In the genomic region with DNA sequence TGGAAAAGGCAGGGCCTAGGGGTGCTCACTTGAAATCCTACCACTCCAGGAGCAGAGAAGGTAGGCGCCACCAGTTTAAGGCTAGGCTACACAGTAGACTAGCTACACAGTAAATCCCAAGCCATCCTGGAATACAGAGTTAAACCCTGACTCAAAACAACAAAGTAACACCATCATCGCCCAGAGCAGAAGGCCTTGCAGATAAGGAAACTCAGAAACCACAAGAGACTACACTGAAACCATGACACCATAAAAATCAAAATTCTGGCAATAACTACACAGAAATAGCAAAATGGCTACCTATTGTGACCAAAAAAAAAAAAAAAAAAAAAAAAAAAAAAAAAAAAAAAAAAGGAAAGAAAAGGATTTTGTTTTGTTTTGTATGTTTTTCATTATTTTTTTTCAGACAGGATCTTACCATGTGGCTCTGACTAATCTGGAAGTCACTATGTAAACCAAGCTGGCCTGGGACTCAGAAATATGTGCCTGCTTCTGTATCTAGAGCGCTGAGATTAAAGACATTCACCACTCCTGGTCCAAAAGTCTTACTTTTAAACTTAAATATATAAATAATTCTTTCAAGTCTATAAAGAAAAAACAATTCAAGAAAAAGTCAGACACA, we compare ENCODE assay signal across 21 mouse cellular contexts. TPM values are rescaled to one million over a fixed set of nuclear protein-coding genes. Genes with fewer than 3 reads are reported as not detected.
DNase-seq lines count a peak whose midpoint lies in the region; ATAC-seq and TF ChIP-seq lines count a peak whose summit lies in the region.
"Had no signal": no experiment of that assay in that cellular context is flagged by ENCODE, and none has a peak within 500 bp of the region (broad histone marks: within the 10 kb centered on the region; RNA-seq: fewer than 3 reads in every experiment).

No protein-coding gene starts in this region.

- WGBS in heart, embryonic 10.5 days: 80% methylated on average over 3 of the region's 3 CpGs
- WGBS in heart, adult 2 months: 82% methylated on average over 3 of the region's 3 CpGs
- 46% methylated on average over 3 of the region's 3 CpGs for WGBS in liver, embryonic 16.5 days (ENCODE audit: insufficient replicate concordance)
- WGBS in forebrain, embryonic 16.5 days: 91% methylated on average over 3 of the region's 3 CpGs

- H3K4me2 ChIP-seq in liver, embryonic 16.5 days (ENCODE audit: low read depth, low read length): peak overlapping the region; percentile 45
- H3K4me2 ChIP-seq in forebrain, embryonic 16.5 days (ENCODE audit: low read length): no peak overlapping the region

- H3K9me3 ChIP-seq in heart, embryonic 10.5 days: no peaks in the 10 kb centered on the region
- H3K9me3 ChIP-seq in G1E (replicated peaks): no peaks in the 10 kb centered on the region
- H3K9me3 ChIP-seq in liver, embryonic 16.5 days (replicated peaks; ENCODE audit: control insufficient read depth, low read length): no peaks in the 10 kb centered on the region
- no peaks in the 10 kb centered on the region for H3K9me3 ChIP-seq in forebrain, embryonic 16.5 days (ENCODE audit: control insufficient read depth, low read length)
- H3K9me3 ChIP-seq: forebrain, embryonic 13.5 days; limb, embryonic 12.5 days had no signal

- no peak for TF ChIP-seq EP300 in heart, adult 2 months (IDR thresholded peaks at IDR 0.05; ENCODE audit: insufficient read depth, low read depth, low read length)

- intact Hi-C loops in heart, adult 2 months (cut with DNase I): loop anchor here (5.0 kb wide), 1 partner anchor 43 kb away; a partner anchor contains a TSS
- intact Hi-C loops in left cerebral cortex, postnatal 25 days (cut with DNase I): no loop called here

- no peak overlapping the region for H3K9ac ChIP-seq in heart, adult 2 months (ENCODE audit: low read depth, low read length)
- peak overlapping the region; percentile 68 for H3K9ac ChIP-seq in liver, embryonic 16.5 days (ENCODE audit: low read depth, low read length)
- no peak overlapping the region for H3K9ac ChIP-seq in forebrain, embryonic 16.5 days (replicated peaks; ENCODE audit: low read depth, low read length)
- H3K9ac ChIP-seq: limb, embryonic 12.5 days had no signal

- no peak for TF ChIP-seq CTCF in heart, adult 2 months (IDR thresholded peaks at IDR 0.05)
- no peak for TF ChIP-seq CTCF in G1E (IDR thresholded peaks at IDR 0.05; ENCODE audit: low read depth, low read length)

- H3K36me3 ChIP-seq in heart, embryonic 10.5 days: peaks cover 18% of the 10 kb centered on the region
- H3K36me3 ChIP-seq in heart, adult 2 months (ENCODE audit: control insufficient read depth, insufficient read depth, low read length): peaks cover 3% of the 10 kb centered on the region; the same call in 1 of the 2 replicates
- H3K36me3 ChIP-seq in G1E (replicated peaks): peaks cover 47% of the 10 kb centered on the region
- H3K36me3 ChIP-seq in liver, embryonic 16.5 days (ENCODE audit: control insufficient read depth, insufficient read depth): peaks cover 4% of the 10 kb centered on the region; the same call in 1 of the 2 replicates
- peaks cover 1% of the 10 kb centered on the region; the same call in 1 of the 2 replicates for H3K36me3 ChIP-seq in forebrain, embryonic 16.5 days (ENCODE audit: control insufficient read depth, insufficient read depth)

- no peak for TF ChIP-seq POLR2A in heart, adult 2 months (IDR thresholded peaks at IDR 0.05; ENCODE audit: insufficient read depth, low read depth, low read length)

- H3K4me3 ChIP-seq in heart, embryonic 10.5 days: no peak overlapping the region
- no peak overlapping the region for H3K4me3 ChIP-seq in heart, adult 2 months
- H3K4me3 ChIP-seq in G1E (ENCODE audit: low read depth, low read length): no peak overlapping the region
- H3K4me3 ChIP-seq in liver, embryonic 16.5 days (ENCODE audit: low read depth, low read length): no peak overlapping the region
- H3K4me3 ChIP-seq in forebrain, embryonic 16.5 days (replicated peaks; ENCODE audit: low read length): no peak overlapping the region
- H3K4me3 ChIP-seq: forebrain, embryonic 13.5 days; limb, embryonic 12.5 days had no signal

- H3K79me2 ChIP-seq in heart, adult 2 months (replicated peaks; ENCODE audit: control insufficient read depth, insufficient read depth, low read length): peaks cover 7% of the 10 kb centered on the region

- peak overlapping the region; percentile 75 for H3K27ac ChIP-seq in heart, embryonic 10.5 days
- no peak overlapping the region for H3K27ac ChIP-seq in heart, adult 2 months
- H3K27ac ChIP-seq in liver, embryonic 16.5 days (ENCODE audit: low read length): peak overlapping the region; percentile 99
- H3K27ac ChIP-seq in forebrain, embryonic 16.5 days (ENCODE audit: low read length): no peak overlapping the region
- H3K27ac ChIP-seq: forebrain, embryonic 13.5 days had no signal

- H3K27me3 ChIP-seq in heart, embryonic 10.5 days (ENCODE audit: insufficient read depth, poor library complexity, severe bottlenecking): no peaks in the 10 kb centered on the region; the same call in 1 of the 2 replicates
- no peaks in the 10 kb centered on the region for H3K27me3 ChIP-seq in heart, adult 2 months (ENCODE audit: control insufficient read depth, insufficient read depth, low read length)
- no peaks in the 10 kb centered on the region for H3K27me3 ChIP-seq in G1E (ENCODE audit: insufficient read depth, low read length)
- no peaks in the 10 kb centered on the region for H3K27me3 ChIP-seq in liver, embryonic 16.5 days (ENCODE audit: control insufficient read depth, insufficient read depth, low read depth, low read length)
- no peaks in the 10 kb centered on the region for H3K27me3 ChIP-seq in forebrain, embryonic 16.5 days (replicated peaks; ENCODE audit: control insufficient read depth, insufficient read depth, low read length)
- H3K27me3 ChIP-seq: limb, embryonic 12.5 days had no signal

- ATAC-seq in G1E (ENCODE audit: extremely low read depth, insufficient number of reproducible peaks, low FRiP score, poor library complexity, severe bottlenecking): peak; percentile 77
- peak; percentile 60 for ATAC-seq in erythroid progenitor cell, adult 5-6 weeks (replicated peaks; ENCODE audit: low FRiP score, poor library complexity, severe bottlenecking)
- ATAC-seq in liver, embryonic 16.5 days (ENCODE audit: low read depth): peak; percentile 73
- no peak for ATAC-seq in forebrain, embryonic 16.5 days
- ATAC-seq: forebrain, embryonic 13.5 days had no signal

- DNase-seq in heart, embryonic 10.5 days (ENCODE audit: low spot score): no peak
- no peak for DNase-seq in heart, adult 2 months
- peak; percentile 57 for DNase-seq in G1E (ENCODE audit: low spot score)
- no peak for DNase-seq in adrenal gland, adult 8-10 months
- DNase-seq in left cerebral cortex, postnatal 25 days (ENCODE audit: low spot score in 2 of 2): no peak
- DNase-seq: adrenal gland, postnatal 14 days; B cell, adult 2 months; cerebellum, adult 11-12 months; gastrocnemius, postnatal 25 days; heart, postnatal 36 days; kidney, postnatal 14 days; lung, postnatal 14 days; right cerebral cortex, postnatal 14 days; thymus, adult 2 months had no signal

- H3K4me1 ChIP-seq in heart, embryonic 10.5 days: peaks cover 20% of the 10 kb centered on the region
- H3K4me1 ChIP-seq in heart, adult 2 months (ENCODE audit: control insufficient read depth, insufficient read depth, low read length): peaks cover 3% of the 10 kb centered on the region
- H3K4me1 ChIP-seq in G1E (ENCODE audit: insufficient read depth, low read depth, low read length): peaks cover 73% of the 10 kb centered on the region
- H3K4me1 ChIP-seq in liver, embryonic 16.5 days (ENCODE audit: control insufficient read depth, low read depth, low read length): peaks cover 59% of the 10 kb centered on the region
- H3K4me1 ChIP-seq in forebrain, embryonic 16.5 days (replicated peaks; ENCODE audit: control insufficient read depth, insufficient read depth, low read length): peaks cover 16% of the 10 kb centered on the region

RNA-seq across cellular contexts. Expression of a gene that starts 2.3 kb away (rescaled TPM):
- polyA plus RNA-seq in heart, embryonic 10.5 days (2016; fragmentation: Nextera tagmentation; extraction: Ambion mirVana): 43.8 and 44.5 TPM in 2 replicates
- total RNA-seq in heart, adult 2 months (2021): 10 to 100 TPM; 27.1 to 27.2 TPM
- polyA plus RNA-seq in heart, adult 2 months (2012; rRNA removed): 59.5 and 79.9 TPM in 2 replicates
- total RNA-seq in G1E (2014; fragmentation: Nextera tagmentation): 90.6 and 121 TPM in 2 replicates
- 26.3 and 27.0 TPM in 2 replicates for total RNA-seq in G1E (2017)
- polyA plus RNA-seq in G1E (2012): 106 and 134 TPM in 2 replicates
- total RNA-seq in erythroid progenitor cell, adult 5-6 weeks (2015; ENCODE audit: low replicate concordance): 75.9 and 106 TPM in 2 replicates
- 143 and 155 TPM in 2 replicates for total RNA-seq in erythroid progenitor cell, adult 5-6 weeks (2017; ENCODE audit: low replicate concordance)
- 30.8 and 31.5 TPM in 2 replicates for polyA plus RNA-seq in liver, embryonic 16.5 days (2015; fragmentation: Nextera tagmentation; extraction: Ambion mirVana)
- 52.2 and 56.7 TPM in 2 replicates for polyA plus RNA-seq in forebrain, embryonic 16.5 days (2015; fragmentation: Nextera tagmentation; extraction: Ambion mirVana)
- total RNA-seq in adrenal gland, adult 8-10 months (2022): 100 to 1,000 TPM in 2 of 4 experiments, 10 to 100 TPM in 2; 72.8 to 122 (median 105) TPM
- total RNA-seq in left cerebral cortex, postnatal 25 days (2021): 10 to 100 TPM; 42.5 to 50.0 TPM

RNA-seq across cellular contexts. Expression of a gene that starts 11.0 kb away (rescaled TPM):
- 8,501 and 9,179 TPM in 2 replicates for polyA plus RNA-seq in heart, embryonic 10.5 days (2016; fragmentation: Nextera tagmentation; extraction: Ambion mirVana)
- not detected for total RNA-seq in heart, adult 2 months (2021)
- not detected in 2 replicates for polyA plus RNA-seq in heart, adult 2 months (2012; rRNA removed)
- total RNA-seq in G1E (2014; fragmentation: Nextera tagmentation) (not detected in 2 replicates), G1E (2017) (not detected in 2 replicates)
- 0.09 TPM in 1 of 2 replicates, not detected in the other for polyA plus RNA-seq in G1E (2012)
- total RNA-seq in erythroid progenitor cell, adult 5-6 weeks (2015; ENCODE audit: low replicate concordance): not detected in 2 replicates
- not detected in 2 replicates for total RNA-seq in erythroid progenitor cell, adult 5-6 weeks (2017; ENCODE audit: low replicate concordance)
- 43.7 and 47.4 TPM in 2 replicates for polyA plus RNA-seq in liver, embryonic 16.5 days (2015; fragmentation: Nextera tagmentation; extraction: Ambion mirVana)
- 9.4 and 11.3 TPM in 2 replicates for polyA plus RNA-seq in forebrain, embryonic 16.5 days (2015; fragmentation: Nextera tagmentation; extraction: Ambion mirVana)
- total RNA-seq in adrenal gland, adult 8-10 months (2022): not detected
- not detected for total RNA-seq in left cerebral cortex, postnatal 25 days (2021)
- total RNA-seq: adrenal gland, postnatal 14 days; gastrocnemius, postnatal 25 days; heart, postnatal 36 days; layer of hippocampus, postnatal 10 days; neutrophil, adult 5-6 weeks had no signal

RNA-seq across cellular contexts. Expression of a gene that starts 18.1 kb away (rescaled TPM):
- 4,954 and 6,566 TPM in 2 replicates for polyA plus RNA-seq in heart, embryonic 10.5 days (2016; fragmentation: Nextera tagmentation; extraction: Ambion mirVana)
- total RNA-seq in heart, adult 2 months (2021): over 10,000 TPM in 1 of 2 experiments, 1,000 to 10,000 TPM in 1; 5,353 to 37,215 TPM
- polyA plus RNA-seq in heart, adult 2 months (2012; rRNA removed): 3,162 and 34,446 TPM in 2 replicates
- total RNA-seq in G1E (2014; fragmentation: Nextera tagmentation): 230 and 2,260 TPM in 2 replicates
- total RNA-seq in G1E (2017): 242 and 325 TPM in 2 replicates
- 3,927 and 4,410 TPM in 2 replicates for polyA plus RNA-seq in G1E (2012)
- total RNA-seq in erythroid progenitor cell, adult 5-6 weeks (2015; ENCODE audit: low replicate concordance): 47,098 and 48,818 TPM in 2 replicates
- 9,652 and 12,236 TPM in 2 replicates for total RNA-seq in erythroid progenitor cell, adult 5-6 weeks (2017; ENCODE audit: low replicate concordance)
- polyA plus RNA-seq in liver, embryonic 16.5 days (2015; fragmentation: Nextera tagmentation; extraction: Ambion mirVana): 72,809 and 72,929 TPM in 2 replicates
- polyA plus RNA-seq in forebrain, embryonic 16.5 days (2015; fragmentation: Nextera tagmentation; extraction: Ambion mirVana): 2,173 and 2,648 TPM in 2 replicates
- total RNA-seq in adrenal gland, adult 8-10 months (2022): 1,000 to 10,000 TPM in 1 of 4 experiments, 100 to 1,000 TPM in 3; 803 to 2,295 (median 899) TPM
- total RNA-seq in left cerebral cortex, postnatal 25 days (2021): 100 to 1,000 TPM; 501 to 528 TPM

RNA-seq across cellular contexts. Expression of a gene that starts 21.5 kb away (rescaled TPM):
- polyA plus RNA-seq in heart, embryonic 10.5 days (2016; fragmentation: Nextera tagmentation; extraction: Ambion mirVana): 13.9 and 16.8 TPM in 2 replicates
- 1 to 10 TPM in 1 of 2 experiments, under 1 TPM in 1; 0.70 to 2.4 TPM for total RNA-seq in heart, adult 2 months (2021)
- 1.5 and 3.8 TPM in 2 replicates for polyA plus RNA-seq in heart, adult 2 months (2012; rRNA removed)
- total RNA-seq in G1E (2014; fragmentation: Nextera tagmentation) (9.1 and 11.6 TPM in 2 replicates), G1E (2017) (0.41 and 0.87 TPM in 2 replicates)
- 0.70 and 0.87 TPM in 2 replicates for polyA plus RNA-seq in G1E (2012)
- 247 and 301 TPM in 2 replicates for total RNA-seq in erythroid progenitor cell, adult 5-6 weeks (2015; ENCODE audit: low replicate concordance)
- 56.8 and 86.4 TPM in 2 replicates for total RNA-seq in erythroid progenitor cell, adult 5-6 weeks (2017; ENCODE audit: low replicate concordance)
- polyA plus RNA-seq in liver, embryonic 16.5 days (2015; fragmentation: Nextera tagmentation; extraction: Ambion mirVana): 158 and 159 TPM in 2 replicates
- polyA plus RNA-seq in forebrain, embryonic 16.5 days (2015; fragmentation: Nextera tagmentation; extraction: Ambion mirVana): 3.3 and 4.1 TPM in 2 replicates
- not detected for total RNA-seq in adrenal gland, adult 8-10 months (2022)
- total RNA-seq in left cerebral cortex, postnatal 25 days (2021): under 1 TPM in 1 of 2 experiments, not detected in 1; 0.73 TPM
- total RNA-seq: gastrocnemius, postnatal 25 days had no signal

RNA-seq across cellular contexts. Expression of a gene that starts 31.1 kb away (rescaled TPM):
- polyA plus RNA-seq in heart, embryonic 10.5 days (2016; fragmentation: Nextera tagmentation; extraction: Ambion mirVana): 9,075 and 12,184 TPM in 2 replicates
- over 10,000 TPM in 1 of 2 experiments, 1,000 to 10,000 TPM in 1; 4,976 to 34,253 TPM for total RNA-seq in heart, adult 2 months (2021)
- 9,938 and 81,467 TPM in 2 replicates for polyA plus RNA-seq in heart, adult 2 months (2012; rRNA removed)
- total RNA-seq in G1E (2014; fragmentation: Nextera tagmentation) (268 and 4,240 TPM in 2 replicates), G1E (2017) (683 and 890 TPM in 2 replicates)
- polyA plus RNA-seq in G1E (2012): 1,087 and 1,500 TPM in 2 replicates
- 80,494 and 89,325 TPM in 2 replicates for total RNA-seq in erythroid progenitor cell, adult 5-6 weeks (2015; ENCODE audit: low replicate concordance)
- total RNA-seq in erythroid progenitor cell, adult 5-6 weeks (2017; ENCODE audit: low replicate concordance): 96,767 and 123,026 TPM in 2 replicates
- polyA plus RNA-seq in liver, embryonic 16.5 days (2015; fragmentation: Nextera tagmentation; extraction: Ambion mirVana): 165,200 and 165,281 TPM in 2 replicates
- polyA plus RNA-seq in forebrain, embryonic 16.5 days (2015; fragmentation: Nextera tagmentation; extraction: Ambion mirVana): 5,488 and 6,869 TPM in 2 replicates
- total RNA-seq in adrenal gland, adult 8-10 months (2022): 1,000 to 10,000 TPM in 1 of 4 experiments, 100 to 1,000 TPM in 3; 528 to 1,532 (median 627) TPM
- 100 to 1,000 TPM; 427 to 477 TPM for total RNA-seq in left cerebral cortex, postnatal 25 days (2021)

Comparison
In these comparisons a context has a peak if more than half of its experiments do, and no peak if none do; other contexts are left out.
1. H3K27ac ChIP-seq: peak in heart, embryonic 10.5 days (single experiment) and liver, embryonic 16.5 days (single experiment); none in heart, adult 2 months (single experiment) and forebrain, embryonic 16.5 days (single experiment).